ENCODE assay signal across 9 mouse cellular contexts in genomic region chr2:28278150-28278549, GRCm38 (mm10).
DNase-seq lines count a peak whose midpoint lies in the region; ATAC-seq and TF ChIP-seq lines count a peak whose summit lies in the region.
"Had no signal": no experiment of that assay in that cellular context is flagged by ENCODE, and none has a peak within 500 bp of the region (broad histone marks: within the 10 kb centered on the region; RNA-seq: fewer than 3 reads in every experiment).

No protein-coding gene starts in this region.

- H3K36me3 ChIP-seq in hindbrain, postnatal 0 days (ENCODE audit: insufficient read depth, low read length), result no peaks in the 10 kb centered on the region
- no peaks in the 10 kb centered on the region for H3K36me3 ChIP-seq in midbrain, embryonic 14.5 days (ENCODE audit: control insufficient read depth, insufficient read depth, low read length)
- H3K36me3 ChIP-seq in splenic B cell, adult 2 months (ENCODE audit: control insufficient read depth, insufficient read depth, low read length, poor library complexity, severe bottlenecking), result no peaks in the 10 kb centered on the region
- H3K36me3 ChIP-seq: limb, embryonic 15.5 days had no signal

- H3K4me3 ChIP-seq in cerebellum, adult 2 months (replicated peaks; ENCODE audit: insufficient read depth, low read depth, low read length), result no peak overlapping the region
- H3K4me3 ChIP-seq in hindbrain, postnatal 0 days (ENCODE audit: low read length), result no peak overlapping the region
- no peak overlapping the region for H3K4me3 ChIP-seq in left cerebral cortex, adult 2 months
- H3K4me3 ChIP-seq in midbrain, embryonic 14.5 days (replicated peaks; ENCODE audit: low read depth, low read length), result no peak overlapping the region
- H3K4me3 ChIP-seq: limb, embryonic 15.5 days had no signal

- peak; percentile 24 for DNase-seq in CD4-positive, CD25-positive, alpha-beta regulatory T cell, adult 2 months (ENCODE audit: low read depth, low spot score)
- peak; percentile 83 to 89 for DNase-seq in cerebellum, adult 2 months
- peak; percentile 49 for DNase-seq in forelimb bud, embryonic 11.5 days (ENCODE audit: low read depth, low spot score)
- peak; percentile 73 for DNase-seq in hindbrain, postnatal 0 days (ENCODE audit: low spot score)
- DNase-seq in left cerebral cortex, adult 2 months (ENCODE audit: extremely low spot score in 1 of 2, low spot score in 2 of 2), result peak; percentile 54 to 72
- DNase-seq in midbrain, embryonic 14.5 days, result peak; percentile 80
- DNase-seq in splenic B cell, adult 2 months (ENCODE audit: low read depth, low spot score), result peak; percentile 14

- H3K27me3 ChIP-seq in cerebellum, adult 2 months (ENCODE audit: control insufficient read depth, insufficient read depth, low read length), result no peaks in the 10 kb centered on the region
- H3K27me3 ChIP-seq in hindbrain, postnatal 0 days (ENCODE audit: insufficient read depth, low read length), result no peaks in the 10 kb centered on the region
- no peaks in the 10 kb centered on the region for H3K27me3 ChIP-seq in midbrain, embryonic 14.5 days (ENCODE audit: control insufficient read depth, insufficient read depth, low read length)
- H3K27me3 ChIP-seq in splenic B cell, adult 2 months (ENCODE audit: control insufficient read depth, insufficient read depth, low read length, poor library complexity, severe bottlenecking), result no peaks in the 10 kb centered on the region
- H3K27me3 ChIP-seq: limb, embryonic 15.5 days had no signal

- no peak overlapping the region for H3K4me2 ChIP-seq in hindbrain, postnatal 0 days (ENCODE audit: low read depth, low read length)
- no peak overlapping the region for H3K4me2 ChIP-seq in midbrain, embryonic 14.5 days (ENCODE audit: low read length)
- H3K4me2 ChIP-seq: limb, embryonic 15.5 days had no signal

- TF ChIP-seq CTCF in cerebellum, adult 2 months (IDR thresholded peaks at IDR 0.05; ENCODE audit: borderline replicate concordance, insufficient read depth, low read depth, low read length), result peak; percentile 77
- peak; percentile 75 for TF ChIP-seq CTCF in hindbrain, postnatal 0 days (IDR thresholded peaks at IDR 0.05; ENCODE audit: low read depth)
- TF ChIP-seq CTCF in left cerebral cortex, adult 2 months (IDR thresholded peaks at IDR 0.05), result peak; percentile 67

- peaks cover 8% of the 10 kb centered on the region for H3K4me1 ChIP-seq in cerebellum, adult 2 months (ENCODE audit: control insufficient read depth, insufficient read depth, low read length)
- no peaks in the 10 kb centered on the region for H3K4me1 ChIP-seq in hindbrain, postnatal 0 days (ENCODE audit: insufficient read depth, low read length)
- no peaks in the 10 kb centered on the region for H3K4me1 ChIP-seq in midbrain, embryonic 14.5 days (ENCODE audit: control insufficient read depth, insufficient read depth, low read length)

- H3K9ac ChIP-seq in hindbrain, postnatal 0 days (replicated peaks; ENCODE audit: low read length), result no peak overlapping the region
- H3K9ac ChIP-seq in midbrain, embryonic 14.5 days (replicated peaks; ENCODE audit: low read length), result no peak overlapping the region
- H3K9ac ChIP-seq: limb, embryonic 15.5 days had no signal

- no peak overlapping the region for H3K27ac ChIP-seq in cerebellum, adult 2 months (ENCODE audit: insufficient read depth, low read length)
- H3K27ac ChIP-seq in hindbrain, postnatal 0 days, result no peak overlapping the region
- no peak overlapping the region; the same call in 1 of the 2 replicates for H3K27ac ChIP-seq in left cerebral cortex, adult 2 months
- no peak overlapping the region for H3K27ac ChIP-seq in midbrain, embryonic 14.5 days (replicated peaks; ENCODE audit: low read depth, low read length)
- H3K27ac ChIP-seq: limb, embryonic 15.5 days had no signal

- ATAC-seq in CD4-positive, CD25-positive, alpha-beta regulatory T cell, adult 4 months, result no peak
- peak; percentile 69 for ATAC-seq in hindbrain, postnatal 0 days
- ATAC-seq in midbrain, embryonic 14.5 days (ENCODE audit: low FRiP score, low TSS enrichment), result no peak

- H3K9me3 ChIP-seq in hindbrain, postnatal 0 days (ENCODE audit: low read length), result no peaks in the 10 kb centered on the region
- no peaks in the 10 kb centered on the region for H3K9me3 ChIP-seq in midbrain, embryonic 14.5 days (ENCODE audit: control insufficient read depth, low read length)
- H3K9me3 ChIP-seq: limb, embryonic 15.5 days had no signal

- WGBS in cerebellum, adult 2 months, result 25% methylated on average over 7 of the region's 7 CpGs
- 11% methylated on average over 7 of the region's 7 CpGs for WGBS in hindbrain, postnatal 0 days
- WGBS in midbrain, embryonic 14.5 days, result 9% methylated on average over 7 of the region's 7 CpGs

- no peak for TF ChIP-seq POLR2A in cerebellum, adult 2 months (IDR thresholded peaks at IDR 0.05; ENCODE audit: borderline replicate concordance, insufficient read depth, low read length)

- intact Hi-C loops in left cerebral cortex, adult 2 months (cut with DNase I), result loop anchor here (5.0 kb wide), 1 partner anchor 71 kb away; no protein-coding TSS in a partner anchor

Comparison
In these comparisons a context has a peak if more than half of its experiments do, and no peak if none do; other contexts are left out.
1. DNase-seq: peak in every context shown above with its lines; median percentile 86 in cerebellum, adult 2 months; 80 in midbrain, embryonic 14.5 days; 73 in hindbrain, postnatal 0 days; 63 in left cerebral cortex, adult 2 months; 49 in forelimb bud, embryonic 11.5 days; 24 in CD4-positive, CD25-positive, alpha-beta regulatory T cell, adult 2 months; 14 in splenic B cell, adult 2 months.